Mouse (Mus musculus): ENCODE measurements around the gene Kdsr.

- no peak for TF ChIP-seq CTCF (IDR thresholded peaks at IDR 0.05; ENCODE audit: control insufficient read depth, insufficient read depth, insufficient read length)
- no peak for TF ChIP-seq CEBPB (IDR thresholded peaks at IDR 0.05; ENCODE audit: low read depth)
- no peak for TF ChIP-seq USF1 (IDR thresholded peaks at IDR 0.05; ENCODE audit: low read depth)
- TF ChIP-seq FOSL1 (IDR thresholded peaks at IDR 0.05; ENCODE audit: insufficient read depth, low read length, poor library complexity, severe bottlenecking) = no peak
- TF ChIP-seq MYOD1 (IDR thresholded peaks at IDR 0.05; ENCODE audit: control insufficient read depth, insufficient read length, low read depth) = no peak
- TF ChIP-seq MAX (IDR thresholded peaks at IDR 0.05) = no peak
Observed at GRCm38 (mm10) chr1:106740735-106741134, 18.8 kb downstream of the Kdsr start.
